Mouse (Mus musculus): ENCODE measurements around the gene Gm49601.

- TF ChIP-seq CTCF (conservative IDR thresholded peaks at IDR 0.05; ENCODE audit: low read length) (no peak), NANOG (IDR thresholded peaks at IDR 0.05; ENCODE audit: borderline replicate concordance, low read length) (no peak), POU5F1 (IDR thresholded peaks at IDR 0.05; ENCODE audit: borderline replicate concordance, low read length) (no peak)
These were observed 20.5 kb downstream of the Gm49601 start for GRCm38 (mm10) chr16:18605705-18606104.

All from E14TG2a.4 (cell line).